Mouse (Mus musculus) monocyte, adult 2 months (primary cell): ENCODE data around the gene Ddah1.

Experiments
- DNase-seq, 2 experiments: peaks; one replicate each; pipeline ENCODE4 v3.0.0; 2022; ENCODE audit warnings: low spot score in 2 of 2, low read depth in 1 of 2

Ddah1 gene

GRCm38 (mm10) chr3:145763642-145763972, 5.1 kb downstream of the Ddah1 start:
- DNase-seq, result no peak

GRCm38 (mm10) chr3:145764416-145764815, 5.9 kb downstream of the Ddah1 start:
- DNase-seq, result no peak

GRCm38 (mm10) chr3:145768439-145768838, 10.0 kb downstream of the Ddah1 start:
- no peak for DNase-seq

- DNase-seq, result no peak
Measured at GRCm38 (mm10) chr3:145773384-145773783, 14.9 kb downstream of the Ddah1 start.

GRCm38 (mm10) chr3:145774336-145774735, 15.9 kb downstream of the Ddah1 start:
- no peak for DNase-seq

GRCm38 (mm10) chr3:145775236-145775635, 16.8 kb downstream of the Ddah1 start:
- no peak for DNase-seq

- no peak for DNase-seq
Measured at GRCm38 (mm10) chr3:145775862-145776261, 17.4 kb downstream of the Ddah1 start.

GRCm38 (mm10) chr3:145777006-145777405, 18.5 kb downstream of the Ddah1 start:
- no peak for DNase-seq

- no peak for DNase-seq
Measured at GRCm38 (mm10) chr3:145778406-145778922, 20.0 kb downstream of the Ddah1 start.

- DNase-seq, result no peak
Measured at GRCm38 (mm10) chr3:145779279-145779973, 21.0 kb downstream of the Ddah1 start.

- DNase-seq, result no peak
Measured at GRCm38 (mm10) chr3:145780784-145781442, 22.4 kb downstream of the Ddah1 start.

- DNase-seq, result no peak
Measured at GRCm38 (mm10) chr3:145785244-145785643, 26.8 kb downstream of the Ddah1 start.

GRCm38 (mm10) chr3:145787303-145787702, 28.8 kb downstream of the Ddah1 start:
- DNase-seq, result no peak

- no peak for DNase-seq
Measured at GRCm38 (mm10) chr3:145789114-145789513, 30.6 kb downstream of the Ddah1 start.

- DNase-seq, result no peak
Measured at GRCm38 (mm10) chr3:145790233-145790632, 31.8 kb downstream of the Ddah1 start.

- DNase-seq, result no peak
Measured at GRCm38 (mm10) chr3:145790709-145791108, 32.2 kb downstream of the Ddah1 start.

GRCm38 (mm10) chr3:145794355-145794754, 35.9 kb downstream of the Ddah1 start:
- no peak for DNase-seq

GRCm38 (mm10) chr3:145795896-145796295, 37.4 kb downstream of the Ddah1 start:
- no peak for DNase-seq

- DNase-seq, result no peak
Measured at GRCm38 (mm10) chr3:145798042-145798441, 39.6 kb downstream of the Ddah1 start.

- DNase-seq, result no peak
Measured at GRCm38 (mm10) chr3:145798751-145799188, 40.3 kb downstream of the Ddah1 start.

GRCm38 (mm10) chr3:145799365-145799764, 40.9 kb downstream of the Ddah1 start:
- DNase-seq, result no peak

GRCm38 (mm10) chr3:145802106-145802505, 43.6 kb downstream of the Ddah1 start:
- no peak for DNase-seq

GRCm38 (mm10) chr3:145805848-145806247, 47.4 kb downstream of the Ddah1 start:
- DNase-seq, result no peak
